Mouse (Mus musculus) small intestine, adult 2 months (tissue): ENCODE measurements around the gene Pde4dip. TPM values are rescaled to one million over a fixed set of nuclear protein-coding genes. Genes with fewer than 3 reads are reported as not detected.

Experiments
- H3K27ac ChIP-seq: fragments of 200-500 bp; 2 replicates; pipeline ENCODE4 v1.5.1; 2012; ENCODE audit warnings: low read depth, low read length, control low read depth, inconsistent platforms; ENCODE audit not compliant: insufficient read depth
- H3K27me3 ChIP-seq: fragments of 200-500 bp; 2 replicates; pipeline ENCODE4 v1.6.1; 2012; ENCODE audit warnings: mild to moderate bottlenecking, moderate library complexity, low read length, inconsistent platforms; ENCODE audit not compliant: control insufficient read depth, insufficient read depth
- H3K36me3 ChIP-seq: fragments of 200-500 bp; 2 replicates; pipeline ENCODE4 v1.6.1; 2012; ENCODE audit warnings: mild to moderate bottlenecking, low read length, control low read depth, inconsistent platforms; ENCODE audit not compliant: control insufficient read depth, insufficient read depth
- H3K4me1 ChIP-seq: fragments of 200-500 bp; 2 replicates; pipeline ENCODE4 v1.6.1; 2012; ENCODE audit warnings: low read length, inconsistent platforms, mixed read lengths; ENCODE audit not compliant: control insufficient read depth, insufficient read depth, insufficient read length
- H3K4me3 ChIP-seq: fragments of 200-500 bp; 2 replicates; pipeline ENCODE4 v1.5.1; 2012; ENCODE audit warnings: low read depth, mild to moderate bottlenecking, control low read depth, inconsistent platforms, low read length, moderate library complexity
- CTCF ChIP-seq: fragments of 200-500 bp; IDR thresholded peaks from 2 replicates; pipeline ENCODE4 v1.5.1; 2012; ENCODE audit warnings: low read depth, mild to moderate bottlenecking, control low read depth, inconsistent platforms, low read length, moderate library complexity, mixed read lengths; ENCODE audit not compliant: insufficient replicate concordance, insufficient read length; ENCODE audit errors: extremely low read depth
- POLR2A ChIP-seq: fragments of 200-500 bp; IDR thresholded peaks from 2 replicates; pipeline ENCODE4 v1.6.1; 2012; ENCODE audit warnings: low read depth, mild to moderate bottlenecking, control low read depth, inconsistent platforms, low read length, moderate library complexity
- WGBS: fragments of 180-500 bp; shearing (Covaris S2); methylation state at CpG from one replicate; pipeline ENCODE4 v1.1.7; 2018; 5-methylcytosine and 5-hydroxymethylcytosine counted together
- polyA plus RNA-seq: library from polyadenylated mRNA; depleted of rRNA; stranded (reverse); fragments of >200 nt; gene quantifications from 2 replicates; pipeline ENCODE4 v1.2.3, GENCODE M21; 2012

Pde4dip gene
- polyA plus RNA-seq, 1 experiment = 12.2 TPM

DNA sequence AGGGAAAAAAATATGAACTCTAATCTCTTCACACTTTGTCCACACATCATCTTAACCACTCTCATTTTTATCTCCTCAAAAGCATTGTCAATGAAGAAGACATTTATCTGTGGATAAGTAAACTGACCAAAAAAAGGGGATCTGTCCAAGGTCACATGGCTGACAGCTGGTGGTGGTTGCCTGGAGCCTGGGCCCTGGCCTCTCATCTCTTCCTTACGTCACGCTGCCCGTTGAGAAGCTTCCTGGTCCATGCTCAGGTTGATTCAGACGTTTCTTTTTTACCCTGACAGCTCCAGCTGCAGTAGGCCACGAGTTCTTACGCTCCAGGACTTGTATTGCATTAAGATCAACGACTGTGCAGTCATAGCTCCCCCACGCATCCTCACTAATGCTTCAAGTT, 222.4 kb downstream of the Pde4dip start:
- Histone ChIP-seq H3K27ac (no peak overlapping the region), H3K36me3 (peaks cover 16% of the 10 kb centered on the region)
- no peak for TF ChIP-seq CTCF
- TF ChIP-seq POLR2A = no peak

DNA sequence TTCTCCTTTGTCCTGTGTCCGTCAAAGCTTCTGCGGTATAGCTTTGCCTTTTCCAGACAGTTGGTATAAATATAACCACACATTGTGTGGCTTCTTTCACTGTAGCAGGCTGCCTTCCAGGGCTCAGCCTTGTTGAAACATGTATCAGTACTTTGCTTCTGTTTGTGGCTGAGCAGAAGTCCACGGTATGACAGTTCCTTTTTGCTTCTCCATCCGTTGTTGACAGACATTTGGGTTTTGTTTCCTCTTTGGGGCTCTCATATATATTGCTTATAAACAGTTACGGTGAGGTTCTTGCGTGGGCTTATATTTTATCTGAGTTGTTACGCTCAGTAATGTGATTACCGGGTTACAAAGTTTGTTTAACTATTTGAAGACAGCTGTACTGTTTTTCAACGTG, 223.0 kb downstream of the Pde4dip start:
- Histone ChIP-seq H3K4me3 (no peak overlapping the region), H3K27ac (no peak overlapping the region), H3K36me3 (peaks cover 16% of the 10 kb centered on the region), H3K27me3 (no peaks in the 10 kb centered on the region), H3K4me1 (no peaks in the 10 kb centered on the region)
- TF ChIP-seq CTCF = no peak
- no peak for TF ChIP-seq POLR2A
- WGBS = 75% methylated on average over 9 of the region's 9 CpGs

More for the DNA sequence above, 222.4 kb downstream of the Pde4dip start:
- Histone ChIP-seq H3K4me3 (no peak overlapping the region), H3K27me3 (no peaks in the 10 kb centered on the region), H3K4me1 (no peaks in the 10 kb centered on the region)
- WGBS = 69% methylated on average over 8 of the region's 8 CpGs

DNA sequence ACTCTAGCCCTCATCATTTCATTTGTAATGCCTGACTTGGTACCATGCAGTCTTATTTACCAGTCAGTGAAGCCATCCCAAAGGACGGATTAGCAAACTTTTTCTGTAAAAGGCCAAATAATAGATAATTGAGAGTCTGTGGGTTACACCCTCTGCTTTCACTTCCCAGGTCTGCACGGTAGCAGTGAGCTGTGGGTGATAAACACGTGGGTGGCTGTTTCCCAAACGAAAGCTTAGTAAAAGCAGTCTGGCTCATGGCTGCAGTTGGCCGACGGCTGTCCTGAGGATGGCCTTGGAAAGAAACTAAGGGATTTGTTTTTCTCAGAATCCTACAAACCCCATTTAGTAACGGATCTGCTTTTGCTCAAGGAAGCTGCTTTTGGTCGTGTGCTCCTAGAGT, 227.3 kb downstream of the Pde4dip start:
- no peak for TF ChIP-seq CTCF
- TF ChIP-seq POLR2A = no peak
- H3K27me3 ChIP-seq = no peaks in the 10 kb centered on the region
- H3K36me3 ChIP-seq = peaks cover 3% of the 10 kb centered on the region
- WGBS = 62% methylated on average over 8 of the region's 8 CpGs
- H3K4me1 ChIP-seq = no peaks in the 10 kb centered on the region; the same call in 1 of the 2 replicates
- no peak overlapping the region for H3K4me3 ChIP-seq
- H3K27ac ChIP-seq = no peak overlapping the region

DNA sequence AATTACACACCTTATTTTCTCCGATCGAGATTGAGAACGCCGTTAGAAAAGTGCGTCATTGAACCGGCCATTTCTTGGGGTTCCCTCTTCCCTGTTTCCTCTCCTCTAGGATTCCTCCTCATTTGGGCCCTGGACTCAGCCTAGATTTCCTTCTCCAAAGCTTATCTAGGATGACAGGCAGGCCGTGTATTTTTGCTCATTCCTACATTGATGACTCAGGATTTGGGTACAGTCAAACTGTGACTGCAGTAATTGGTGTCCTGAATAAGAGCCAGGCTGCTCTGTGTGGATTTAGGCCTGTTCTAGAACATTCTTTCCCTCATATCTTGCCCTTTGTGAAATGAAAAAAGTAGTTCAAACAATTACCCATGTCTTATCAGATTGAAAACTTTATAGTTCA, 228.8 kb downstream of the Pde4dip start:
- 76% methylated on average over 7 of the region's 7 CpGs for WGBS
- H3K4me3 ChIP-seq = no peak overlapping the region
- H3K27ac ChIP-seq = no peak overlapping the region
- TF ChIP-seq CTCF = no peak
- no peak for TF ChIP-seq POLR2A
- H3K4me1 ChIP-seq = no peaks in the 10 kb centered on the region; the same call in 1 of the 2 replicates
- 0 out of 2 replicates have a peak, but pooled peaks cover 2% of the 10 kb centered on the region for H3K36me3 ChIP-seq
- no peaks in the 10 kb centered on the region for H3K27me3 ChIP-seq

DNA sequence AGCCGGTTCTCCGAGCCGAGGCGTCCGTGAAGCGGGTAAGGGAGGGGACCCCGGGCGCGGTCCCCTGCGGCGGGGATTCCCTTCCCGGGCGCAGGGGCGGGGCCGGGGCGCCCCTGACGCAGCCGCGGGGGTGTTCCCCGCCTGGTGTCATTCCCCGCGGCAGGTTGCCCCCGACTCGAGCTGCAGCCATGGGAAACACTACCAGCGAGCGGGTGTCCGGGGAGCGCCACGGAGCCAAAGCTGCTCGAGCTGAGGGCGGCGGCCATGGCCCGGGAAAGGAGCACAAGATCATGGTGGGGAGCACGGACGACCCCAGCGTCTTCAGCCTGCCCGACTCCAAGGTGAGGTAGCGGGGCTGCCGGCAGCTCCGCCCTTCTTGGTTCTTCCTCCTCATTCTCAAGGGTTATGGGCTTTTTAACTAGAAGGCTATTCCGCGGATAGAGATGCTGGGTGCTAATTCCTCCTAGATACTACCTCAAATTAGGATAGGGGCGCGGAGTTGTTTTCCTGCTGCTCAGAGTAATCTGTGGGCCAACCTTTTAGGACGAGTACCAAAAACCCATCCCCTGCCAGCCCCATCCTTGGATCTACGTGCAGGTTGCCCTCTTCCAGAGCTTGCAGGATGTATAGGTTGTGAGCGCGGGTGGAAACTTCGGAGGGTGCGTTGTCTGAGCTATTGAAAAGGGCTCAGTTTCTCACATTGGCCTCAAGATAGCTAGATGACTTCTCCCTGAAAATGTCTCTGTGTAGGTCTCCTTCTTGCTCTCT, 229.9 kb downstream of the Pde4dip start:
- H3K4me3 ChIP-seq = peak overlapping the region; percentile 98
- WGBS = 1% methylated on average over 48 of the region's 50 CpGs
- no peaks in the 10 kb centered on the region; the same call in 1 of the 2 replicates for H3K4me1 ChIP-seq
- peak overlapping the region; percentile 58 for H3K27ac ChIP-seq
- H3K36me3 ChIP-seq = 0 out of 2 replicates have a peak, but pooled peaks cover 2% of the 10 kb centered on the region
- TF ChIP-seq CTCF = no peak
- TF ChIP-seq POLR2A = no peak
- H3K27me3 ChIP-seq = no peaks in the 10 kb centered on the region

GRCm38 (mm10) chr3:97657655-97658411, 230.7 kb downstream of the Pde4dip start, which contains the start of gene Prkab2:
Gene Prkab2, plus strand, starts transcription at chr3:97658193.
- 1% methylated on average over 51 of the region's 51 CpGs for WGBS
- peak within 1 kb of the TSS; percentile 58 for H3K27ac ChIP-seq
- H3K4me1 ChIP-seq = no peaks in the 10 kb centered on the region; the same call in 1 of the 2 replicates
- TF ChIP-seq CTCF = no peak
- TF ChIP-seq POLR2A = no peak
- H3K36me3 ChIP-seq = no peaks in the 10 kb centered on the region; the same call in 1 of the 2 replicates
- H3K4me3 ChIP-seq = peak within 1 kb of the TSS; percentile 98
- no peaks in the 10 kb centered on the region for H3K27me3 ChIP-seq

GRCm38 (mm10) chr3:97654901-97655300, 233.6 kb downstream of the Pde4dip start:
- H3K27me3 ChIP-seq = no peaks in the 10 kb centered on the region
- H3K4me1 ChIP-seq = no peaks in the 10 kb centered on the region; the same call in 1 of the 2 replicates
- TF ChIP-seq POLR2A = no peak
- peak; percentile 48; the same call in 1 of the 2 replicates for TF ChIP-seq CTCF
- H3K4me3 ChIP-seq = no peak overlapping the region
- peaks cover 12% of the 10 kb centered on the region for H3K36me3 ChIP-seq
- 87% methylated on average over 8 of the region's 8 CpGs for WGBS
- H3K27ac ChIP-seq = no peak overlapping the region
